Mouse (Mus musculus): ENCODE data around the gene Shtn1. TPM values are rescaled to one million over a fixed set of nuclear protein-coding genes. Genes with fewer than 3 reads are reported as not detected.

Shtn1 gene
- polyA plus RNA-seq, 1 experiment from 2014 or later = 52.8 TPM

DNA sequence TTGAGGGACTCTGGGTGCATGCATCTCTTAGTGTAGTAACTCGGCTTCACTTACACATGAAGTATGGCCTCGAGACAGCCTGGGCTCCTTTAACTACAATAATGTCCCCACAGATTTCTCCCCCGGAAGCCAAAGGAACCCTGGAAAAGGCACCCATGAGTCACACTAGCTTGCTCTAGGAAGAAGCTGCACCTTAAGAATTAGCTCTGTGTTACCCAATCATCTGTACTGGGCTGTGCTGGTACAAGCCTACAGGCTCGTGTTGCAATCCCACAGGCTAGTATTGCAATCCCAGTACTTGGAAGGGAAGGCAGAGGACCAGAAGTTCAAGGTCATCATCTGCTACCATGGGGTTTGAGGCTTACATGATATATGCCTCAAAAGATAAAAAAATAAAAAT lies 4.5 kb downstream of the Shtn1 start:
- Histone ChIP-seq H3K4me3 (no peak overlapping the region), H3K9me3 (no peaks in the 10 kb centered on the region), H3K9ac (no peak overlapping the region), H3K36me3 (no peaks in the 10 kb centered on the region), H3K27ac (replicated peaks) (no peak overlapping the region), H3K4me2 (no peak overlapping the region), H3K4me1 (replicated peaks) (peaks cover 20% of the 10 kb centered on the region), H3K27me3 (no peaks in the 10 kb centered on the region)
- 90% methylated on average over 4 of the region's 4 CpGs for WGBS
- no peak for ATAC-seq (ENCODE audit: low FRiP score, low read depth)

GRCm38 (mm10) chr19:59067652-59068051 lies 8.2 kb downstream of the Shtn1 start:
- no peak for ATAC-seq (ENCODE audit: low FRiP score, low read depth)
- Histone ChIP-seq H3K9me3 (no peaks in the 10 kb centered on the region), H3K27me3 (no peaks in the 10 kb centered on the region), H3K27ac (replicated peaks) (no peak overlapping the region), H3K4me1 (replicated peaks) (no peaks in the 10 kb centered on the region), H3K4me3 (no peak overlapping the region), H3K4me2 (no peak overlapping the region), H3K9ac (no peak overlapping the region), H3K36me3 (no peaks in the 10 kb centered on the region)
- 83% methylated on average over 1 of the region's 1 CpGs for WGBS

DNA sequence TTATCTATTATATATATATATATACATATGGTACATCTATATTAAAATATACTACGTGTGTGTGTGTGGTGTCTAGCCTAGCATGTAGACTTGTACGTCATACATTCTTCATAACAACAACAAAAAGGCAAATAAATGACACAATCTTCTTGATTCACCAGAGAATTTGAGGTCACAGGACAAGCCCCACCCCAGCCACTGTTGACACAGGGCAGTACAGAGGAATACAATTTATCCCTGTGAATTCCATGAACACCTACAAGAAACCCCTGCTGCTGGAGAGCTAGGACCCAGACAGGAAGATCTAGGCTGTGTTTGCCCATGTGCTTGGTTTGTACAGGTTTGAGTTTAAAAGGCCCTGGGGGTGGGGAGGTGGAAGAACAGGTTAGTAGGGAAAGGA lies 9.2 kb downstream of the Shtn1 start:
- no peak for ATAC-seq (ENCODE audit: low FRiP score, low read depth)
- Histone ChIP-seq H3K4me1 (replicated peaks) (no peaks in the 10 kb centered on the region), H3K4me3 (no peak overlapping the region), H3K4me2 (no peak overlapping the region), H3K9me3 (no peaks in the 10 kb centered on the region), H3K9ac (no peak overlapping the region), H3K27ac (replicated peaks) (no peak overlapping the region), H3K27me3 (no peaks in the 10 kb centered on the region), H3K36me3 (no peaks in the 10 kb centered on the region)
- WGBS = 89% methylated on average over 2 of the region's 2 CpGs

DNA sequence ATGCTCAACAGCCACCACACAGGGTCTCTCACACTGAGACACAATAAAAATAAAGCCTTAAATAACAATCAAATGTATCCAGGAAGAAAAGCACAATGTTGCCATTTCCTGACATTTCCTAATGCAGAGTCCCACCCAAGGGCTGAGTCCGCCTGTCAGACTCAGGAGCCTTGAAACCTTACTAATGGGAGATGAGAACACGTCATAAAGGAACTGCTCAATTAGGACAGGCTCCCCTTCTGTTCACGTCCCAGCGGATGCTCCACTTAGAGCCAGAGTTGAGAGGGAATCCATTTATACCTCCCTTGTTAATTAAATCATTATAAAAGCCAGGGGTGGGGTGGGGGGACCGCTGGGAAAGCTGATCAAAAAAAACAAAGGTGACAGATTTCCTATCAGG lies 9.8 kb downstream of the Shtn1 start:
- Histone ChIP-seq H3K9me3 (no peaks in the 10 kb centered on the region), H3K36me3 (no peaks in the 10 kb centered on the region), H3K4me1 (replicated peaks) (no peaks in the 10 kb centered on the region), H3K9ac (no peak overlapping the region), H3K27me3 (no peaks in the 10 kb centered on the region), H3K4me2 (no peak overlapping the region), H3K27ac (replicated peaks) (no peak overlapping the region), H3K4me3 (no peak overlapping the region)
- WGBS = 59% methylated on average over 5 of the region's 5 CpGs
- no peak for ATAC-seq (ENCODE audit: low FRiP score, low read depth)

- 90% methylated on average over 5 of the region's 5 CpGs for WGBS
- ATAC-seq (ENCODE audit: low FRiP score, low read depth) = no peak
- H3K36me3 ChIP-seq = no peaks in the 10 kb centered on the region
Measured at GRCm38 (mm10) chr19:59064616-59065015, 11.3 kb downstream of the Shtn1 start.

DNA sequence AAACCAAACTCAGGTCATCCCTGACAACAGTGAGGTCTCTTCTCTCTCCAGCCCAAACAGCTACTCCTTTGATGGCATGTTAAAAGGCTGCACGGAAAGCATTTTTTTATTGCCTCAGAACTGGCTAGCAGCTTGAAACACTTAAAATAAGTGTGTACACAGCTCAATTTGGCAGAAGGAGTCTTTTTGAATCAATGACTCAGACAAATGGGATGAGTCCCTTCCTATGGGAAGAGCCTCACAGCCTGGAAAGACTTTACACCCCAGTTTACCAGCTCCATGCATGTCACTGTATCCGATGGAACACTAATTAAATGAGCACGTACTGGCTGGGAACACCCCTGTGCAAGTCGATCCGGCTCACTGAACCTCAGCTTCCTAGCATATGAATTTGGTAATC lies 12.3 kb downstream of the Shtn1 start:
- H3K27ac ChIP-seq (replicated peaks) = no peak overlapping the region
- H3K4me3 ChIP-seq = no peak overlapping the region
- no peak overlapping the region for H3K4me2 ChIP-seq
- H3K9ac ChIP-seq = no peak overlapping the region
- WGBS = 88% methylated on average over 5 of the region's 5 CpGs
- no peak for ATAC-seq (ENCODE audit: low FRiP score, low read depth)
- no peaks in the 10 kb centered on the region for H3K36me3 ChIP-seq
- no peaks in the 10 kb centered on the region for H3K27me3 ChIP-seq
- no peaks in the 10 kb centered on the region for H3K9me3 ChIP-seq
- no peaks in the 10 kb centered on the region for H3K4me1 ChIP-seq (replicated peaks)

More at GRCm38 (mm10) chr19:59064616-59065015, 11.3 kb downstream of the Shtn1 start:
- Histone ChIP-seq H3K4me1 (replicated peaks) (no peaks in the 10 kb centered on the region), H3K9ac (no peak overlapping the region), H3K9me3 (no peaks in the 10 kb centered on the region), H3K4me3 (no peak overlapping the region), H3K27me3 (no peaks in the 10 kb centered on the region), H3K27ac (replicated peaks) (no peak overlapping the region), H3K4me2 (no peak overlapping the region)

- Histone ChIP-seq H3K4me1 (replicated peaks) (no peaks in the 10 kb centered on the region), H3K9me3 (no peaks in the 10 kb centered on the region), H3K9ac (no peak overlapping the region), H3K27ac (replicated peaks) (no peak overlapping the region), H3K4me2 (no peak overlapping the region), H3K4me3 (no peak overlapping the region), H3K27me3 (no peaks in the 10 kb centered on the region), H3K36me3 (no peaks in the 10 kb centered on the region)
- WGBS = 87% methylated on average over 4 of the region's 4 CpGs
- ATAC-seq (ENCODE audit: low FRiP score, low read depth) = no peak
Measured at GRCm38 (mm10) chr19:59058105-59058504, 17.8 kb downstream of the Shtn1 start.

DNA sequence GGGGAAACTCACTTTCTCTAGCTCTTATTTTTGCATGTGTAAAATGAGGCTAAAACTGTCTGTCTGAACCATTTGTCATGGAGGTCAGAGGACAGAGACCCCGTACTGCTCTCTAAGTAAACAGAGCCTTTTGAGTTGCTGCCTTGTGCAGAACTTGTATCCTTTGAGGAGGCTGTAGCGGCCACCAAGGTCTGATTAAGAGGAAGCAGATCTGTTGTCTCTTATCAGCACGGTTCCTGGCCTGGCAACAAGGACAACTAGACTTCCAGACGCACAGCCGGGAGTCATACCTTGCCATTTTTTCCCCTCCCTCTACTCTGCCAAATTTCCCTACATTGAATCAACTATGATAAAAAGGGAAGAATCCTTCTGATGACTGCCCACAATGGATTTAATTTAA lies 18.5 kb downstream of the Shtn1 start:
- no peak overlapping the region for H3K4me3 ChIP-seq
- 34% methylated on average over 5 of the region's 5 CpGs for WGBS
- no peak for ATAC-seq (ENCODE audit: low FRiP score, low read depth)

DNA sequence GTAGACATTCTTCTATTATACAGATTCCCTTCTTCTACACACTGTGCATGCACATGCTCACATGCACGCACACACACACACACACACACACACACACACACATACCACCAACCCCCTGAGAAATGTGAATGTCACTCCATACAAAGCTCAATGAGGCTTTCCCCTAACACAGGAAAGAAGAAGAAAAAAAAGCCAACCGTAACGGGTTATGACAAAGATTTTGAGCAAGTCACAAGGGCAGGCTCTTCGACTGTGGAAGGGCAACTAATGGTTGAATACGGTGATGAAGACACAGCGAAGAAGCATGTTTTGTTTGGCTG lies 21.3 kb downstream of the Shtn1 start:
- Histone ChIP-seq H3K27me3 (no peaks in the 10 kb centered on the region), H3K4me1 (replicated peaks) (no peaks in the 10 kb centered on the region), H3K9me3 (no peaks in the 10 kb centered on the region), H3K27ac (replicated peaks) (no peak overlapping the region), H3K36me3 (no peaks in the 10 kb centered on the region), H3K9ac (no peak overlapping the region), H3K4me2 (no peak overlapping the region), H3K4me3 (no peak overlapping the region)
- ATAC-seq (ENCODE audit: low FRiP score, low read depth) = peak; percentile 38; the same call in 1 of the 2 replicates
- 74% methylated on average over 6 of the region's 6 CpGs for WGBS

More for the DNA sequence above, 18.5 kb downstream of the Shtn1 start:
- Histone ChIP-seq H3K27me3 (no peaks in the 10 kb centered on the region), H3K9me3 (no peaks in the 10 kb centered on the region), H3K4me1 (replicated peaks) (no peaks in the 10 kb centered on the region), H3K4me2 (no peak overlapping the region), H3K36me3 (no peaks in the 10 kb centered on the region), H3K27ac (replicated peaks) (no peak overlapping the region), H3K9ac (no peak overlapping the region)

- no peaks in the 10 kb centered on the region for H3K27me3 ChIP-seq
- no peak overlapping the region for H3K27ac ChIP-seq (replicated peaks)
- no peak overlapping the region for H3K4me3 ChIP-seq
- no peak overlapping the region for H3K9ac ChIP-seq
- no peak for ATAC-seq (ENCODE audit: low FRiP score, low read depth)
- H3K36me3 ChIP-seq = no peaks in the 10 kb centered on the region
- no peak overlapping the region for H3K4me2 ChIP-seq
- 68% methylated on average over 6 of the region's 6 CpGs for WGBS
- no peaks in the 10 kb centered on the region for H3K4me1 ChIP-seq (replicated peaks)
- H3K9me3 ChIP-seq = no peaks in the 10 kb centered on the region
Measured at GRCm38 (mm10) chr19:59053931-59054631, 21.8 kb downstream of the Shtn1 start.

GRCm38 (mm10) chr19:59052783-59053490 lies 23.0 kb downstream of the Shtn1 start:
- Histone ChIP-seq H3K4me3 (no peak overlapping the region), H3K4me2 (no peak overlapping the region), H3K9me3 (no peaks in the 10 kb centered on the region), H3K36me3 (no peaks in the 10 kb centered on the region), H3K4me1 (replicated peaks) (no peaks in the 10 kb centered on the region), H3K27me3 (no peaks in the 10 kb centered on the region), H3K27ac (replicated peaks) (no peak overlapping the region), H3K9ac (no peak overlapping the region)
- 67% methylated on average over 9 of the region's 9 CpGs for WGBS
- no peak for ATAC-seq (ENCODE audit: low FRiP score, low read depth)

DNA sequence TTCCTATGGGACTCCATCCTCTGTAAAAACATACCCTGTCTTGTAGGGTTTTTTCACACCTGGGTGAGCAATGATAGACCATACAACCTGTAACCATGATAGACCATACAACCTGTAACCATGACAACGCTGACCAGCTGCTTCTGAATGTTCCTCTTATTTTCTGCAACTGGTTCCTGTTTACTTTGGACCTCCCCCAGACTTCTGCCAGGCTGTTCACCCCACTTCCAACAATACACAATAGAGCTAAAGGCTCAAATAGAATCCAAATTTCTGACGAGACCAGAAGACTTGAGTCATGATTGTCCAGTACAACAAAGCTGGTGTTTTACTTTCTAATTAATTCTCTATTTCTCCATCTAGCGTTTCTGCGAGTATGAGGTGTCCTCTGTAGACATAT lies 23.8 kb downstream of the Shtn1 start:
- no peaks in the 10 kb centered on the region for H3K4me1 ChIP-seq (replicated peaks)
- no peaks in the 10 kb centered on the region for H3K36me3 ChIP-seq
- H3K4me2 ChIP-seq = no peak overlapping the region
- ATAC-seq (ENCODE audit: low FRiP score, low read depth) = no peak
- no peaks in the 10 kb centered on the region for H3K27me3 ChIP-seq
- 62% methylated on average over 4 of the region's 4 CpGs for WGBS
- H3K4me3 ChIP-seq = no peak overlapping the region
- H3K27ac ChIP-seq (replicated peaks) = no peak overlapping the region
- H3K9me3 ChIP-seq = no peaks in the 10 kb centered on the region
- H3K9ac ChIP-seq = no peak overlapping the region

GRCm38 (mm10) chr19:59051622-59052021 lies 24.3 kb downstream of the Shtn1 start:
- Histone ChIP-seq H3K4me2 (no peak overlapping the region), H3K9me3 (no peaks in the 10 kb centered on the region), H3K4me1 (replicated peaks) (no peaks in the 10 kb centered on the region), H3K27ac (replicated peaks) (no peak overlapping the region), H3K27me3 (no peaks in the 10 kb centered on the region), H3K36me3 (no peaks in the 10 kb centered on the region), H3K4me3 (no peak overlapping the region), H3K9ac (no peak overlapping the region)
- ATAC-seq (ENCODE audit: low FRiP score, low read depth) = no peak
- WGBS = 87% methylated on average over 9 of the region's 9 CpGs
